Mouse (Mus musculus): ENCODE data around the gene Aff1. TPM values are rescaled to one million over a fixed set of nuclear protein-coding genes. Genes with fewer than 3 reads are reported as not detected.
A peak's percentile ranks its signal among the peaks of the same experiment; 100 is the strongest.

The Aff1 gene
- polyA plus RNA-seq, 1 experiment from 2014 or later, result 8.2 TPM

GRCm38 (mm10) chr5:103779836-103780235, 87.7 kb downstream of the Aff1 start:
- H3K27ac ChIP-seq (replicated peaks; ENCODE audit: low read depth, low read length), result no peak overlapping the region
- peaks cover 9% of the 10 kb centered on the region; the same call in 1 of the 2 replicates for H3K36me3 ChIP-seq (ENCODE audit: control insufficient read depth, insufficient read depth, low read length)
- DNase-seq (ENCODE audit: low spot score) (peak; percentile 23), ATAC-seq (ENCODE audit: low read depth) (no peak)
- H3K9me3 ChIP-seq (ENCODE audit: control insufficient read depth, low read length), result no peaks in the 10 kb centered on the region
- H3K4me2 ChIP-seq (ENCODE audit: low read depth, low read length), result no peak overlapping the region
- H3K9ac ChIP-seq (ENCODE audit: low read depth, low read length), result no peak overlapping the region
- H3K4me1 ChIP-seq (ENCODE audit: control insufficient read depth, insufficient read depth, low read length), result peaks cover 25% of the 10 kb centered on the region
- H3K27me3 ChIP-seq (replicated peaks; ENCODE audit: control insufficient read depth, insufficient read depth, low read length), result no peaks in the 10 kb centered on the region
- H3K4me3 ChIP-seq (ENCODE audit: low read depth, low read length), result no peak overlapping the region
- WGBS, result 36% methylated on average over 10 of the region's 10 CpGs

- Histone ChIP-seq H3K4me1 (ENCODE audit: control insufficient read depth, insufficient read depth, low read length) (peaks cover 21% of the 10 kb centered on the region), H3K9me3 (ENCODE audit: control insufficient read depth, low read length) (no peaks in the 10 kb centered on the region), H3K9ac (ENCODE audit: low read depth, low read length) (no peak overlapping the region), H3K36me3 (ENCODE audit: control insufficient read depth, insufficient read depth, low read length) (peaks cover 9% of the 10 kb centered on the region; the same call in 1 of the 2 replicates), H3K4me3 (ENCODE audit: low read depth, low read length) (no peak overlapping the region), H3K4me2 (ENCODE audit: low read depth, low read length) (no peak overlapping the region), H3K27me3 (replicated peaks; ENCODE audit: control insufficient read depth, insufficient read depth, low read length) (no peaks in the 10 kb centered on the region), H3K27ac (replicated peaks; ENCODE audit: low read depth, low read length) (no peak overlapping the region)
- DNase-seq (ENCODE audit: low spot score) (peak; percentile 27), ATAC-seq (ENCODE audit: low read depth) (0 out of 2 replicates have a peak, but pooled peaks have one; percentile 26)
- WGBS, result 39% methylated on average over 6 of the region's 6 CpGs
Observed at GRCm38 (mm10) chr5:103780266-103780665, 88.1 kb downstream of the Aff1 start.

- WGBS, result 72% methylated on average over 6 of the region's 6 CpGs
- no peak for ATAC-seq (ENCODE audit: low read depth)
Observed at GRCm38 (mm10) chr5:103780836-103781235, 88.7 kb downstream of the Aff1 start.

GRCm38 (mm10) chr5:103783086-103783668, 91.0 kb downstream of the Aff1 start:
- Histone ChIP-seq H3K4me2 (ENCODE audit: low read depth, low read length) (no peak overlapping the region), H3K4me3 (ENCODE audit: low read depth, low read length) (no peak overlapping the region), H3K27me3 (replicated peaks; ENCODE audit: control insufficient read depth, insufficient read depth, low read length) (no peaks in the 10 kb centered on the region), H3K9me3 (ENCODE audit: control insufficient read depth, low read length) (no peaks in the 10 kb centered on the region), H3K27ac (replicated peaks; ENCODE audit: low read depth, low read length) (no peak overlapping the region), H3K36me3 (ENCODE audit: control insufficient read depth, insufficient read depth, low read length) (peaks cover 12% of the 10 kb centered on the region), H3K9ac (ENCODE audit: low read depth, low read length) (no peak overlapping the region), H3K4me1 (ENCODE audit: control insufficient read depth, insufficient read depth, low read length) (peaks cover 9% of the 10 kb centered on the region)
- DNase-seq (ENCODE audit: low spot score) (no peak), ATAC-seq (ENCODE audit: low read depth) (no peak)
- 77% methylated on average over 11 of the region's 11 CpGs for WGBS

More at GRCm38 (mm10) chr5:103780836-103781235, 88.7 kb downstream of the Aff1 start:
- Histone ChIP-seq H3K27me3 (replicated peaks; ENCODE audit: control insufficient read depth, insufficient read depth, low read length) (no peaks in the 10 kb centered on the region), H3K4me1 (ENCODE audit: control insufficient read depth, insufficient read depth, low read length) (peaks cover 19% of the 10 kb centered on the region), H3K9ac (ENCODE audit: low read depth, low read length) (no peak overlapping the region), H3K4me2 (ENCODE audit: low read depth, low read length) (no peak overlapping the region), H3K9me3 (ENCODE audit: control insufficient read depth, low read length) (no peaks in the 10 kb centered on the region), H3K4me3 (ENCODE audit: low read depth, low read length) (no peak overlapping the region), H3K27ac (replicated peaks; ENCODE audit: low read depth, low read length) (no peak overlapping the region), H3K36me3 (ENCODE audit: control insufficient read depth, insufficient read depth, low read length) (peaks cover 9% of the 10 kb centered on the region; the same call in 1 of the 2 replicates)
- no peak for DNase-seq (ENCODE audit: low spot score)

- Histone ChIP-seq H3K9ac (ENCODE audit: low read depth, low read length) (no peak overlapping the region), H3K4me3 (ENCODE audit: low read depth, low read length) (no peak overlapping the region), H3K27me3 (replicated peaks; ENCODE audit: control insufficient read depth, insufficient read depth, low read length) (no peaks in the 10 kb centered on the region), H3K4me1 (ENCODE audit: control insufficient read depth, insufficient read depth, low read length) (no peaks in the 10 kb centered on the region; the same call in 1 of the 2 replicates), H3K36me3 (ENCODE audit: control insufficient read depth, insufficient read depth, low read length) (peaks cover 12% of the 10 kb centered on the region), H3K27ac (replicated peaks; ENCODE audit: low read depth, low read length) (no peak overlapping the region), H3K9me3 (ENCODE audit: control insufficient read depth, low read length) (no peaks in the 10 kb centered on the region), H3K4me2 (ENCODE audit: low read depth, low read length) (no peak overlapping the region)
- 85% methylated on average over 10 of the region's 10 CpGs for WGBS
- DNase-seq (ENCODE audit: low spot score) (no peak), ATAC-seq (ENCODE audit: low read depth) (no peak)
Observed at GRCm38 (mm10) chr5:103786096-103786495, 93.9 kb downstream of the Aff1 start.

GRCm38 (mm10) chr5:103788476-103788875, 96.3 kb downstream of the Aff1 start:
- H3K4me1 ChIP-seq (ENCODE audit: control insufficient read depth, insufficient read depth, low read length), result no peaks in the 10 kb centered on the region; the same call in 1 of the 2 replicates
- no peaks in the 10 kb centered on the region for H3K27me3 ChIP-seq (replicated peaks; ENCODE audit: control insufficient read depth, insufficient read depth, low read length)
- H3K9ac ChIP-seq (ENCODE audit: low read depth, low read length), result no peak overlapping the region
- H3K27ac ChIP-seq (replicated peaks; ENCODE audit: low read depth, low read length), result no peak overlapping the region
- H3K4me2 ChIP-seq (ENCODE audit: low read depth, low read length), result no peak overlapping the region
- peaks cover 12% of the 10 kb centered on the region for H3K36me3 ChIP-seq (ENCODE audit: control insufficient read depth, insufficient read depth, low read length)
- ATAC-seq (ENCODE audit: low read depth) (no peak), DNase-seq (ENCODE audit: low spot score) (no peak)
- no peak overlapping the region for H3K4me3 ChIP-seq (ENCODE audit: low read depth, low read length)
- WGBS, result 53% methylated on average over 6 of the region's 6 CpGs
- no peaks in the 10 kb centered on the region for H3K9me3 ChIP-seq (ENCODE audit: control insufficient read depth, low read length)

GRCm38 (mm10) chr5:103788976-103789375, 96.8 kb downstream of the Aff1 start:
- no peaks in the 10 kb centered on the region for H3K9me3 ChIP-seq (ENCODE audit: control insufficient read depth, low read length)
- peaks cover 7% of the 10 kb centered on the region; the same call in 1 of the 2 replicates for H3K36me3 ChIP-seq (ENCODE audit: control insufficient read depth, insufficient read depth, low read length)
- DNase-seq (ENCODE audit: low spot score), result no peak
- 28% methylated on average over 2 of the region's 2 CpGs for WGBS
- H3K27me3 ChIP-seq (replicated peaks; ENCODE audit: control insufficient read depth, insufficient read depth, low read length), result no peaks in the 10 kb centered on the region
- H3K4me2 ChIP-seq (ENCODE audit: low read depth, low read length), result no peak overlapping the region
- H3K27ac ChIP-seq (replicated peaks; ENCODE audit: low read depth, low read length), result 0 out of 2 replicates have a peak overlapping the region, but pooled peaks have one; percentile 4
- no peaks in the 10 kb centered on the region; the same call in 1 of the 2 replicates for H3K4me1 ChIP-seq (ENCODE audit: control insufficient read depth, insufficient read depth, low read length)
- no peak overlapping the region for H3K4me3 ChIP-seq (ENCODE audit: low read depth, low read length)
- peak; percentile 53; the same call in 1 of the 2 replicates for ATAC-seq (ENCODE audit: low read depth)
- H3K9ac ChIP-seq (ENCODE audit: low read depth, low read length), result no peak overlapping the region

GRCm38 (mm10) chr5:103789619-103790116, 97.5 kb downstream of the Aff1 start:
- H3K36me3 ChIP-seq (ENCODE audit: control insufficient read depth, insufficient read depth, low read length), result peaks cover 3% of the 10 kb centered on the region; the same call in 1 of the 2 replicates
- H3K4me1 ChIP-seq (ENCODE audit: control insufficient read depth, insufficient read depth, low read length), result no peaks in the 10 kb centered on the region; the same call in 1 of the 2 replicates
- H3K9me3 ChIP-seq (ENCODE audit: control insufficient read depth, low read length), result no peaks in the 10 kb centered on the region
- H3K9ac ChIP-seq (ENCODE audit: low read depth, low read length), result no peak overlapping the region
- H3K4me3 ChIP-seq (ENCODE audit: low read depth, low read length), result no peak overlapping the region
- DNase-seq (ENCODE audit: low spot score), result no peak
- H3K27me3 ChIP-seq (replicated peaks; ENCODE audit: control insufficient read depth, insufficient read depth, low read length), result no peaks in the 10 kb centered on the region
- WGBS, result 88% methylated on average over 9 of the region's 9 CpGs
- no peak for ATAC-seq (ENCODE audit: low read depth)
- H3K4me2 ChIP-seq (ENCODE audit: low read depth, low read length), result no peak overlapping the region
- H3K27ac ChIP-seq (replicated peaks; ENCODE audit: low read depth, low read length), result no peak overlapping the region

All from embryonic facial prominence, embryonic 14.5 days (tissue).